Mouse (Mus musculus) embryonic facial prominence, embryonic 13.5 days (tissue): Measurements from ENCODE around the gene 2900011O08Rik. TPM values are rescaled to one million over a fixed set of nuclear protein-coding genes. Genes with fewer than 3 reads are reported as not detected.
"Not testable (repeated sequence)": the region's sequence is repeated elsewhere in the genome, so short reads cannot be mapped to it uniquely, and the experiment has no call there.

Source experiments
- ATAC-seq: fragments of 200-750 bp; cut with Nextera tagmentation; 2 replicates; pipeline ENCODE4 v1.8.0; 2017; ENCODE audit warnings: low read depth; ENCODE audit not compliant: insufficient number of reproducible peaks, insufficient read depth, low FRiP score, low TSS enrichment
- H3K27ac ChIP-seq: fragments of 300-500 bp; sonication (generic); 2 replicates; pipeline ENCODE4 v1.5.1; 2015; ENCODE audit warnings: moderate library complexity, mild to moderate bottlenecking, inconsistent platforms
- H3K27me3 ChIP-seq: fragments of 300-500 bp; sonication (generic); 2 replicates; pipeline ENCODE4 v1.6.1; 2015; ENCODE audit warnings: mild to moderate bottlenecking, inconsistent platforms
- H3K36me3 ChIP-seq: fragments of 300-500 bp; sonication (generic); 2 replicates; pipeline ENCODE4 v1.6.1; 2015; ENCODE audit warnings: mild to moderate bottlenecking, inconsistent platforms
- H3K4me1 ChIP-seq: fragments of 300-500 bp; sonication (generic); 2 replicates; pipeline ENCODE4 v1.6.1; 2015; ENCODE audit warnings: inconsistent platforms
- H3K4me2 ChIP-seq: fragments of 300-500 bp; sonication (generic); 2 replicates; pipeline ENCODE4 v1.6.1; 2015; ENCODE audit warnings: moderate library complexity, mild to moderate bottlenecking, inconsistent platforms
- H3K4me3 ChIP-seq: fragments of 300-500 bp; sonication (generic); 2 replicates; pipeline ENCODE4 v1.5.1; 2015; ENCODE audit warnings: mild to moderate bottlenecking, inconsistent platforms
- H3K9ac ChIP-seq: fragments of 300-500 bp; sonication (generic); 2 replicates; pipeline ENCODE4 v1.6.1; 2015; ENCODE audit warnings: mild to moderate bottlenecking, inconsistent platforms
- H3K9me3 ChIP-seq: fragments of 300-500 bp; sonication (generic); 2 replicates; pipeline ENCODE4 v1.6.1; 2016; ENCODE audit warnings: inconsistent platforms
- WGBS: fragments of 180-500 bp; shearing (Covaris S2); methylation state at CpG from one replicate; pipeline ENCODE4 v1.1.7; 2015; ENCODE audit warnings: mixed read lengths; 5-methylcytosine and 5-hydroxymethylcytosine counted together
- polyA plus RNA-seq: library from polyadenylated mRNA; unstranded; fragments of >200 nt; fragmentation: Nextera tagmentation; extraction: Ambion mirVana; gene quantifications from 2 replicates; pipeline ENCODE4 v1.2.1, GENCODE M21; 2015

The 2900011O08Rik gene
- polyA plus RNA-seq, 1 experiment from 2014 or later: 8.0 TPM

- not testable (repeated sequence) for H3K36me3 ChIP-seq, H3K4me1 ChIP-seq, H3K4me3 ChIP-seq, H3K27me3 ChIP-seq, ATAC-seq, H3K4me2 ChIP-seq, H3K9me3 ChIP-seq, H3K9ac ChIP-seq, H3K27ac ChIP-seq
- WGBS: 76% methylated on average over 4 of the region's 4 CpGs
These were observed 10.0 kb upstream of the 2900011O08Rik start for GRCm38 (mm10) chr16:13976358-13976896.

DNA sequence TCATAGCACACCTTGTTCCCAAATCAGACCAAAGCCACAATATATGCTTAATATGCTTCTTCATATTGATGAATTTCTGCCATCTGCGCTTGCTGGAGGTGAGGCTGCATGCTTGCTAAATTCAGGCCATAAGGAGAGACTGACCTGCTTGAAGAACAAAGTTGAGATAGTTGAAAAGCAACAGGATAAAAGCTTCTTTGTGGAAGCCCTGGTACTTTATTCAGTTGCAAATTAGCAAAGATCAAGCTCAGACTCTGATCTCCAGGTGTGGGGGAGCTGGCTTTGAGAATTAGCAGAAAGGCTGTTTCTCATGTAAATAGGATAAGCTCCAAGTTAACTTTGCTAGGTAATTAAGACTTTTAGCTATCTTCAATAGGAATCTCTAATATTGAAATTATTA, 9.4 kb upstream of the 2900011O08Rik start:
- H3K9me3 ChIP-seq, ATAC-seq, H3K4me3 ChIP-seq, H3K27ac ChIP-seq, H3K27me3 ChIP-seq, H3K4me1 ChIP-seq, H3K4me2 ChIP-seq, H3K9ac ChIP-seq, H3K36me3 ChIP-seq: not testable (repeated sequence)
- WGBS: 61% methylated on average over 1 of the region's 1 CpGs

- H3K4me1 ChIP-seq, H3K27ac ChIP-seq, ATAC-seq, H3K4me2 ChIP-seq, H3K36me3 ChIP-seq, H3K27me3 ChIP-seq, H3K9ac ChIP-seq, H3K4me3 ChIP-seq, H3K9me3 ChIP-seq: not testable (repeated sequence)
- 65% methylated on average over 3 of the region's 3 CpGs for WGBS
These were observed 4.7 kb upstream of the 2900011O08Rik start for GRCm38 (mm10) chr16:13981726-13982125.

DNA sequence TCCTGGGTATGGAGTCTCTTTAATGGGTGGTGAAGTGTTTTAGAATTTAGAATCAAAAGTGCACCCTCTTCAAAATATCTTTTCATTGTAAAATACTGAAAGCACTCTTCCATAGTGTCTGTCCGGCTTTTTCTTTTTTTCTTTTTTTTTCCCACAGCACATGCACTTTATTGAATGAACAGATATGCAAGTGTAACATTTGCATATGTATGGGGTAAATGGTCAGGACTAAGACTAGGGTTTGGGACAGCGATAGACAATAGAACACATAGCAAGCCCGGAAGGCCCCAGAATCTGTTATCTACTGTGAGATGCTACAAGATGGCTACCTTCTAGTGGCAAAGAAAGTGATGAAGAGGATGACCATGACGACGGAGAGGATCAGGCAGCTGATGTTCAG, 3.2 kb upstream of the 2900011O08Rik start:
- Histone ChIP-seq H3K4me3 (no peak overlapping the region), H3K27ac (no peak overlapping the region), H3K27me3 (no peaks in the 10 kb centered on the region), H3K36me3 (no peaks in the 10 kb centered on the region), H3K4me1 (peaks cover 8% of the 10 kb centered on the region), H3K4me2 (no peak overlapping the region), H3K9me3 (no peaks in the 10 kb centered on the region), H3K9ac (no peak overlapping the region)
- WGBS: 94% methylated on average over 5 of the region's 5 CpGs
- no peak for ATAC-seq

DNA sequence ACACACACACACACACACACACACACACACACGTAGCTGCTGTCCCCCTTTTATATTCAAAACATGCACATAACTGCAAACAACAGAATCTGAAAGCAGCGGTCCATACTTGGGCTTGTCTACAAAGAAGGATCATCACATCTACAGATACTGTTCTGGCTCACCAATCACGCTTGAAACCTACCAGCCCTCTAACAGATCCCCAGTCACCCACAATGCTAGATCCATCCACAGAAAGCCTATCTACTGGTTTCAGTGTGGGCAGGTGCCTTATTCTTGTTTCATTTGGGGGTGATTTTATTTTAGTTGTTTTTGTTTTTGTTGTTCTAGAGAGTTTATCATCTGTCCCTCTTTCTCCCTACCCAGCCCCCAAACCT, 219 bp upstream of the 2900011O08Rik start:
- WGBS: 40% methylated on average over 3 of the region's 3 CpGs
- H3K36me3 ChIP-seq: no peaks in the 10 kb centered on the region
- no peaks in the 10 kb centered on the region for H3K27me3 ChIP-seq
- peak overlapping the region; percentile 56 for H3K4me3 ChIP-seq
- no peaks in the 10 kb centered on the region for H3K9me3 ChIP-seq
- H3K27ac ChIP-seq: no peak overlapping the region
- peak overlapping the region; percentile 77 for H3K9ac ChIP-seq
- ATAC-seq: no peak
- H3K4me2 ChIP-seq: peak overlapping the region; percentile 91
- H3K4me1 ChIP-seq: peaks cover 8% of the 10 kb centered on the region

DNA sequence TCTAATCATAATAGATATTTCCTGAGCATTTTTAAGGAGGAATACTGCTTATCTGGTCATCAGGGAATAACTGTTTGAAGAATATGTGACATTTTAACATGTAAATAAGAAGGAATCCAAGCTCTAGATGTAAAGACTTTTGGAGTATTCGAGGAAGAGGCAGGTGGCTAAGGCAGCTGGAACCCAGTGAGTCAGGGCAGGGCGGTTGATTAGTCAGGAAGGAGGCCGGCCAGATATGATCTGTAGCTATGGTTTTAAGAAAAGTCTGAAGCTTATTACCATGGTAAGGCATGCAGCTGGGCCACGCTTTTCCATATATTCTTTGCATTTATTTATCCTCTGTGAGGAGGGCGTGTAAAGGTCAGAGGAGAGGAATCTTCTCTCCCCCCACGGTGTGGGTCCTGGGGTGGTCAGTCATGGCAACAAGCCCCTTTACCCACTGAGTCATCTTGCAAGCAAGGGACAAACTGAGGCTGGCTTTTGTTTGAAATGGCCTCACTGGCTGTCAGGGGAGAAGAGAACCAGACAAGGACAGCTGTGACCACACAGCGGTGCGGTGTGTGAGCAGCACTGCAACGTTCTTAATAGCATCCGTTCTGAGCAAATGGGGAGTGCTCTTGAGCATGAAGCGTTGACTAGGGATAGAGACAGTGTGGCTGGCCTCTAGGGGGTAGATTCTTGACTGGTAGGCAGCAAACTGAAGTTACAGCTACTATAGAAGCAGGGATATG, 6.3 kb downstream of the 2900011O08Rik start:
- 82% methylated on average over 11 of the region's 11 CpGs for WGBS
- no peak overlapping the region for H3K4me2 ChIP-seq
- no peak overlapping the region for H3K9ac ChIP-seq
- H3K9me3 ChIP-seq: no peaks in the 10 kb centered on the region
- no peak overlapping the region for H3K27ac ChIP-seq
- no peak for ATAC-seq
- H3K4me3 ChIP-seq: no peak overlapping the region
- no peaks in the 10 kb centered on the region; the same call in 1 of the 2 replicates for H3K4me1 ChIP-seq
- no peaks in the 10 kb centered on the region for H3K27me3 ChIP-seq
- no peaks in the 10 kb centered on the region for H3K36me3 ChIP-seq

- no peak overlapping the region for H3K4me2 ChIP-seq
- no peak overlapping the region for H3K9ac ChIP-seq
- WGBS: 70% methylated on average over 1 of the region's 1 CpGs
- H3K4me1 ChIP-seq: no peaks in the 10 kb centered on the region
- ATAC-seq: no peak
- no peaks in the 10 kb centered on the region for H3K27me3 ChIP-seq
- H3K9me3 ChIP-seq: no peaks in the 10 kb centered on the region
- no peak overlapping the region for H3K4me3 ChIP-seq
- H3K27ac ChIP-seq: no peak overlapping the region
- H3K36me3 ChIP-seq: no peaks in the 10 kb centered on the region
These were observed 7.7 kb downstream of the 2900011O08Rik start for GRCm38 (mm10) chr16:13994076-13994475.

DNA sequence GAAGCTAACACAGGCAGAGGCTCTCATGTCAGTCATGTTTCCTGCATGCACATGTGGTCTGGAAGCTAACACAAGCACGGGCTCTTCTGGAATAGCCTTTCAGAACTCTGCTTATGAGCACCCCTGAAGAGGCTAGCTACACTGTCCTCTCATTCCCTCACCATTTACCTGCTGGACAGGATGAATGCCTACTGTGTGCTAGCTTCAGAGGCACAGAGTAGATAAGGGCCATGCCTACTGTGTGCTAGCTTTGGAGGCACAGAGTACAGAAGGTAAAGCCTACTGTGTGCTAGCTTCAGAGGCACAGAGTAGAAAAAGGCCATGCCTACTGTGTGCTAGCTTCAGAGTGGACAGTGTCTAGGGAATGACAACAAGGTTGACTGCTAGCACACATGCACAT, 8.1 kb downstream of the 2900011O08Rik start:
- WGBS: 69% methylated on average over 1 of the region's 1 CpGs
- Histone ChIP-seq H3K4me1 (no peaks in the 10 kb centered on the region), H3K27ac (no peak overlapping the region), H3K4me2 (no peak overlapping the region), H3K9me3 (no peaks in the 10 kb centered on the region), H3K27me3 (no peaks in the 10 kb centered on the region), H3K9ac (no peak overlapping the region), H3K36me3 (no peaks in the 10 kb centered on the region), H3K4me3 (no peak overlapping the region)
- ATAC-seq: no peak

- Histone ChIP-seq H3K27me3 (no peaks in the 10 kb centered on the region), H3K4me3 (no peak overlapping the region), H3K27ac (no peak overlapping the region), H3K36me3 (no peaks in the 10 kb centered on the region), H3K4me2 (no peak overlapping the region), H3K9ac (no peak overlapping the region), H3K9me3 (no peaks in the 10 kb centered on the region), H3K4me1 (no peaks in the 10 kb centered on the region)
- 52% methylated on average over 8 of the region's 8 CpGs for WGBS
- no peak for ATAC-seq
These were observed 17.2 kb downstream of the 2900011O08Rik start for GRCm38 (mm10) chr16:14003386-14004130.

DNA sequence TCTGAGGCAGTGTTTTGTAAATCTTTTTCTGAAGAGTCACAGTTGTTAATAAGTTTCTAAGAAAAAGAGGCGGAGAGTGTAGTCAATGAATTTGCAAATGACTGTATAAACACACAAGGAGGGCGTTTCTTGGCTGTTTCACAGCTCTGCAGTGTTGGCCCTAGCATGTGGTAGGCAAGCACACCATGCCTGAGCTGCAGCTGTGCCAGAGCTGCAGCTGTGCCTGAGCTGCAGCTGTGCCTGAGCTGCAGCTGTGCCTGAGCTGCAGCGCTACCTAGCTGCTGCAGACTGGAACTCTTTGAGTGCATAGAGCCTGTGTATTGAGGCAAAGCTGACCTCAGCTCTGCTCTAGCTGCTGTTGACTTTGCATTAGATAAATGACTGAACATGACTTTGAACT, 17.8 kb downstream of the 2900011O08Rik start:
- 33% methylated on average over 3 of the region's 3 CpGs for WGBS
- no peak for ATAC-seq
- H3K36me3 ChIP-seq: no peaks in the 10 kb centered on the region
- no peak overlapping the region for H3K27ac ChIP-seq
- H3K27me3 ChIP-seq: no peaks in the 10 kb centered on the region
- no peaks in the 10 kb centered on the region for H3K4me1 ChIP-seq
- H3K4me2 ChIP-seq: no peak overlapping the region
- H3K9ac ChIP-seq: no peak overlapping the region
- H3K4me3 ChIP-seq: no peak overlapping the region
- H3K9me3 ChIP-seq: no peaks in the 10 kb centered on the region

DNA sequence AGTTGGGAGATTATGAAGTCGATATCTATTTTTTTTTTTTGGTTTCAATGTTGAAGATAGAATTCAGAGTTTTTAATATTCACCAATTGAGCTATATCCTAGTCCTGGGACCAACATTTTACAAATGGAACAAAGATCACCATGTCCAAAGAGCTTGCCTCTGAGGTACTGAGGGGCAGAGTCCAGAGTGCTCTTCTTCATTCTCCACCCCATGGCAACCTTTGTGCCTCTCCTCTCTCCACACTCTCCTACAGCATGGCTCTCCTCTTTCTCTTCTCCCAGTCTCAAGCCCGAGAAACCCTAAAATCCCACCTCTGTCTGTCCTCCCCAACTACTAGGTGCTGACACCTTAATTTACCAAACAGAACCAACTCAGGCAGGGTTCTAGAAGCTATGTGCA, 18.3 kb downstream of the 2900011O08Rik start:
- no peak overlapping the region for H3K9ac ChIP-seq
- H3K27ac ChIP-seq: no peak overlapping the region
- WGBS: 85% methylated on average over 2 of the region's 2 CpGs
- no peak for ATAC-seq
- H3K4me1 ChIP-seq: no peaks in the 10 kb centered on the region
- H3K9me3 ChIP-seq: no peaks in the 10 kb centered on the region
- no peaks in the 10 kb centered on the region for H3K36me3 ChIP-seq
- H3K4me3 ChIP-seq: no peak overlapping the region
- H3K27me3 ChIP-seq: no peaks in the 10 kb centered on the region
- H3K4me2 ChIP-seq: no peak overlapping the region

- H3K27me3 ChIP-seq: no peaks in the 10 kb centered on the region
- no peaks in the 10 kb centered on the region for H3K36me3 ChIP-seq
- no peak overlapping the region for H3K4me3 ChIP-seq
- no peaks in the 10 kb centered on the region for H3K4me1 ChIP-seq
- H3K9ac ChIP-seq: no peak overlapping the region
- ATAC-seq: no peak
- 87% methylated on average over 4 of the region's 4 CpGs for WGBS
- no peak overlapping the region for H3K4me2 ChIP-seq
- no peak overlapping the region for H3K27ac ChIP-seq
- no peaks in the 10 kb centered on the region for H3K9me3 ChIP-seq
These were observed 18.9 kb downstream of the 2900011O08Rik start for GRCm38 (mm10) chr16:14005266-14005665.
